Mouse (Mus musculus): ENCODE measurements around the gene Mdm4. TPM values are rescaled to one million over a fixed set of nuclear protein-coding genes. Genes with fewer than 3 reads are reported as not detected.

Gene Mdm4
- polyA plus RNA-seq, 1 experiment: 147 TPM

DNA sequence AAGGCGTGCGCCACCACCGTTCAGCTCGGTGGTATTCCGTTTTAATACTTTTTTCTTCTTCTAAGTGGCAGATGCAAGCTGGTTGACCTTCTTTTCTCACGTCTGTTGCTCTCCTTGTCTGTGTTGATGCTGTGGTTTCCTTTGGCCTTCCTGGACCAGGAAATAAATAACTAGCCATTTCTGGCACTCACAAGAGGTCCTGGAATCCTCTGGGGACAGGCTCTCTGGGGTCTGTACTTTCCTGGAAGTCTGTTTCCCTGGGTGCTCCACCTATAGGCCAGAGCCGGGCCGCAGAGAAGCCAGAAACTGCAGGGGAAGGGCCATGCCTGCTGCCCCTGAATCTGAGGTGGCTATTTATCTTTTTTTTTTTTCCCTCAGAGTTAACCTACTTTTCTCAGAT, 24.0 kb upstream of the Mdm4 start:
- Histone ChIP-seq H3K36me3 (ENCODE audit: control insufficient read depth, insufficient read depth, low read length) (no peaks in the 10 kb centered on the region), H3K27ac (ENCODE audit: control insufficient read depth, insufficient read depth, low read length) (no peak overlapping the region), H3K4me1 (replicated peaks; ENCODE audit: control insufficient read depth, insufficient read depth, low read length) (peaks cover 5% of the 10 kb centered on the region), H3K4me3 (ENCODE audit: control insufficient read depth, insufficient read depth, low read length) (no peak overlapping the region), H3K27me3 (ENCODE audit: control insufficient read depth, insufficient read depth, low read length) (no peaks in the 10 kb centered on the region)
- TF ChIP-seq POLR2A (IDR thresholded peaks at IDR 0.05; ENCODE audit: control insufficient read depth, extremely low read depth, insufficient read depth, low read length, poor library complexity): no peak
- no peak for TF ChIP-seq CTCF (IDR thresholded peaks at IDR 0.05; ENCODE audit: borderline replicate concordance, control insufficient read depth, extremely low read depth, insufficient read depth, low read length, poor library complexity)
- no peak for DNase-seq
- WGBS: 89% methylated on average over 8 of the region's 8 CpGs

DNA sequence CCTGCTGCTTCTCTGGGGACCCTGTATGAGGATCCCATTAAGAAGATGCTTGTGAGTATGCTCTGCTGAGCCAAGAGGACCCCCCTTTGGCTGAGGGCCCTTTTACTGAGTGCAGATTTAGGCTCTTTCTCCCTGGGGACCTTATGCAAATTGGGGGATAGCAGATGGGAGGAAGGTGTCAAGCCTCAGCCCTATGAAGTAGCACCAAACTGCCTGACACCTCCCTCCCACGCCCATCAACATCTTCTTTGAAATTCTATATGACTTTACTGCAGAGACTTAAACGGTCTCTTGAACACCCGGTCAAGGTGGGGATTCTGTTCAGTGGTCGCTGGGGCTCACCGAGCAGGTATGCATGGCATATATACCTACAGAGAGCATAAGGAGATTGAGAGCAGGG, 22.7 kb upstream of the Mdm4 start:
- Histone ChIP-seq H3K27ac (ENCODE audit: control insufficient read depth, insufficient read depth, low read length) (no peak overlapping the region), H3K36me3 (ENCODE audit: control insufficient read depth, insufficient read depth, low read length) (no peaks in the 10 kb centered on the region), H3K27me3 (ENCODE audit: control insufficient read depth, insufficient read depth, low read length) (no peaks in the 10 kb centered on the region), H3K4me1 (replicated peaks; ENCODE audit: control insufficient read depth, insufficient read depth, low read length) (peaks cover 5% of the 10 kb centered on the region), H3K4me3 (ENCODE audit: control insufficient read depth, insufficient read depth, low read length) (no peak overlapping the region)
- no peak for DNase-seq
- 94% methylated on average over 5 of the region's 5 CpGs for WGBS
- no peak for TF ChIP-seq CTCF (IDR thresholded peaks at IDR 0.05; ENCODE audit: borderline replicate concordance, control insufficient read depth, extremely low read depth, insufficient read depth, low read length, poor library complexity)
- TF ChIP-seq POLR2A (IDR thresholded peaks at IDR 0.05; ENCODE audit: control insufficient read depth, extremely low read depth, insufficient read depth, low read length, poor library complexity): no peak

DNA sequence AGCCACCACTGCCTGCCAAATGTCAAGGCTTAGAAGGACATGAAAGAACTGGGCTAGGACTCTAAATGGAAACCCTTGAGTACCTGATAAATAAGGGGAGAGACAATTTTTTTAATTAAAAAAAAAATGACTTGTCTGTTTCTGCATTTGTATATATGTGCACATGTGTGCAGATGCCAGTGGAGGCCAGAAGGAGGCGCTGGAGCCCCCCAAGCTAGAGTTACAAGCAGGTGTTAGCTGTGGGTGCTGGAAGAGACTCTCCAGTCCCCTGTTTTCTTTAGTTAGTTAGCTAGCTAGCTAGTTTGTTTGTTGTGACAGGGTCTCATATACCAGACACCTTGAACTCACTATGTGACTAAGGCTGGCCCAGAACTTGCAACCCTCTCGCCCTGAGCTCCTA, 21.5 kb upstream of the Mdm4 start:
- H3K4me1 ChIP-seq (replicated peaks; ENCODE audit: control insufficient read depth, insufficient read depth, low read length): peaks cover 7% of the 10 kb centered on the region

DNA sequence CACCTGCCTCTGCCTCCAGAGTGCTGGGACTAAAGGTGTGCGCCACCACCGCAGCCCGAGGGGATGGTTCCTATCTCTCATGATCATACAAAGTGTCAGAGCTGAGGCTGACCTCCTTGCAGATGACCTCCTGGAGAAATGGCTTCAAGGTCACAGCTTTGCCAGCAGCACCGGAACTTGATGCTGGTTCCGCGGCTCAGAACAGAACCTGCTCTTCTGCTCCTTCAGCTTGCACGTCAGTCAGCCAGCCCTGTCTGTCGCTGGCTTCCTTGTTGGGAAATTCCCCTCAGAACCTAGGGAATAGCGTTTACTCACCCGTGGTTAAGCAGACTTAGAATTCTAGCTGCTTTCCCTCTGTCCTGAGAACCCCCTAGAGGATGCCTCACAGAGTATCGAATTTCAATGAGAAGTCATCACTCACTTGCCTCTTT, 19.7 kb upstream of the Mdm4 start:
- no peaks in the 10 kb centered on the region for H3K36me3 ChIP-seq (ENCODE audit: control insufficient read depth, insufficient read depth, low read length)
- no peak for TF ChIP-seq POLR2A (IDR thresholded peaks at IDR 0.05; ENCODE audit: control insufficient read depth, extremely low read depth, insufficient read depth, low read length, poor library complexity)
- TF ChIP-seq CTCF (IDR thresholded peaks at IDR 0.05; ENCODE audit: borderline replicate concordance, control insufficient read depth, extremely low read depth, insufficient read depth, low read length, poor library complexity): no peak
- 87% methylated on average over 11 of the region's 11 CpGs for WGBS
- no peak for DNase-seq
- no peak overlapping the region for H3K27ac ChIP-seq (ENCODE audit: control insufficient read depth, insufficient read depth, low read length)
- no peaks in the 10 kb centered on the region for H3K27me3 ChIP-seq (ENCODE audit: control insufficient read depth, insufficient read depth, low read length)
- peaks cover 17% of the 10 kb centered on the region for H3K4me1 ChIP-seq (replicated peaks; ENCODE audit: control insufficient read depth, insufficient read depth, low read length)
- no peak overlapping the region for H3K4me3 ChIP-seq (ENCODE audit: control insufficient read depth, insufficient read depth, low read length)

More for the DNA sequence above, 21.5 kb upstream of the Mdm4 start:
- H3K27ac ChIP-seq (ENCODE audit: control insufficient read depth, insufficient read depth, low read length): no peak overlapping the region
- H3K27me3 ChIP-seq (ENCODE audit: control insufficient read depth, insufficient read depth, low read length): no peaks in the 10 kb centered on the region
- no peaks in the 10 kb centered on the region for H3K36me3 ChIP-seq (ENCODE audit: control insufficient read depth, insufficient read depth, low read length)
- WGBS: 95% methylated on average over 2 of the region's 2 CpGs
- H3K4me3 ChIP-seq (ENCODE audit: control insufficient read depth, insufficient read depth, low read length): no peak overlapping the region
- no peak for TF ChIP-seq POLR2A (IDR thresholded peaks at IDR 0.05; ENCODE audit: control insufficient read depth, extremely low read depth, insufficient read depth, low read length, poor library complexity)
- TF ChIP-seq CTCF (IDR thresholded peaks at IDR 0.05; ENCODE audit: borderline replicate concordance, control insufficient read depth, extremely low read depth, insufficient read depth, low read length, poor library complexity): no peak
- DNase-seq: no peak

DNA sequence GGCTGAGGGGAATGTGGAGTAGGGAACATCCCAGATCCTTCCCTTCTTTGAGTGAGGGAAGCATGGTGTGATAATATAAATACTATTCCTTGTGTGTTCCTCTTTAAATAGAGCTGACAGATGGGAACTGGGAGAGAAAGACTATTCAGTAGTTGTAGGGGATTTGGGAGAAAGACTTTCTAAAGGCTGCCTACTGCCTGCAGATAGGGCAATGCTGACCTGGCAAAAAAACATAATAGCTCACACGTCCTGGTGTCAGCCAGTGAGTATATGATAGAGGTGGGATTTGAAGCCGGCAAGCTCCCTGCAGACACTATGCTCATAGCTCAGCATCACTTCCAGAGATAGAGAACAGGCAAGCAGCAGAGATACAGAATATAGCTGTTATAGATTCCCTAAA, 18.3 kb upstream of the Mdm4 start:
- H3K36me3 ChIP-seq (ENCODE audit: control insufficient read depth, insufficient read depth, low read length): no peaks in the 10 kb centered on the region
- no peak for DNase-seq
- no peak overlapping the region for H3K4me3 ChIP-seq (ENCODE audit: control insufficient read depth, insufficient read depth, low read length)
- 96% methylated on average over 2 of the region's 2 CpGs for WGBS
- no peaks in the 10 kb centered on the region for H3K27me3 ChIP-seq (ENCODE audit: control insufficient read depth, insufficient read depth, low read length)
- peaks cover 20% of the 10 kb centered on the region for H3K4me1 ChIP-seq (replicated peaks; ENCODE audit: control insufficient read depth, insufficient read depth, low read length)
- no peak overlapping the region for H3K27ac ChIP-seq (ENCODE audit: control insufficient read depth, insufficient read depth, low read length)
- TF ChIP-seq CTCF (IDR thresholded peaks at IDR 0.05; ENCODE audit: borderline replicate concordance, control insufficient read depth, extremely low read depth, insufficient read depth, low read length, poor library complexity) (no peak), POLR2A (IDR thresholded peaks at IDR 0.05; ENCODE audit: control insufficient read depth, extremely low read depth, insufficient read depth, low read length, poor library complexity) (no peak)

DNA sequence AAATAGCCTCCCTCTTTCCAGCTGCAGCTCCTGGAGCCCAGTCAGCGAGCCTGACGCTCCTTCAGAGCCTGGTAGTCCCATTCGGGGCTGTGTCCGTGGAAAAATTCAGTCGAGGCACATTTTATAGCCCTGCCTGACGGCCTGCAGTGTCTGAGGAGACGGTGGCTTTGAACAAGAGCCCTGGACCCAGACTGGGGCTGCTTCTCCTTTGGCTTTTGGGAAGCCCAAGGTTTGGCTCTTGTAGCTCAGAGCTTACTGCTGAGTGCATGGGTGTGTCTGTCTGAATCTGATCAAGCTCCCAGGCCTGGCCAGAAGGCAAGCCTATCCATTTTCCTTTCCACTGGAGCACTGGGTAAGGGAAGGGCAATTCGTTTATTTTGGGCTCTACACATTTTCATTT, 17.2 kb upstream of the Mdm4 start:
- DNase-seq: no peak
- Histone ChIP-seq H3K27ac (ENCODE audit: control insufficient read depth, insufficient read depth, low read length) (no peak overlapping the region), H3K36me3 (ENCODE audit: control insufficient read depth, insufficient read depth, low read length) (no peaks in the 10 kb centered on the region), H3K4me3 (ENCODE audit: control insufficient read depth, insufficient read depth, low read length) (no peak overlapping the region), H3K4me1 (replicated peaks; ENCODE audit: control insufficient read depth, insufficient read depth, low read length) (peaks cover 20% of the 10 kb centered on the region), H3K27me3 (ENCODE audit: control insufficient read depth, insufficient read depth, low read length) (no peaks in the 10 kb centered on the region)
- 89% methylated on average over 8 of the region's 8 CpGs for WGBS
- TF ChIP-seq POLR2A (IDR thresholded peaks at IDR 0.05; ENCODE audit: control insufficient read depth, extremely low read depth, insufficient read depth, low read length, poor library complexity) (no peak), CTCF (IDR thresholded peaks at IDR 0.05; ENCODE audit: borderline replicate concordance, control insufficient read depth, extremely low read depth, insufficient read depth, low read length, poor library complexity) (no peak)

DNA sequence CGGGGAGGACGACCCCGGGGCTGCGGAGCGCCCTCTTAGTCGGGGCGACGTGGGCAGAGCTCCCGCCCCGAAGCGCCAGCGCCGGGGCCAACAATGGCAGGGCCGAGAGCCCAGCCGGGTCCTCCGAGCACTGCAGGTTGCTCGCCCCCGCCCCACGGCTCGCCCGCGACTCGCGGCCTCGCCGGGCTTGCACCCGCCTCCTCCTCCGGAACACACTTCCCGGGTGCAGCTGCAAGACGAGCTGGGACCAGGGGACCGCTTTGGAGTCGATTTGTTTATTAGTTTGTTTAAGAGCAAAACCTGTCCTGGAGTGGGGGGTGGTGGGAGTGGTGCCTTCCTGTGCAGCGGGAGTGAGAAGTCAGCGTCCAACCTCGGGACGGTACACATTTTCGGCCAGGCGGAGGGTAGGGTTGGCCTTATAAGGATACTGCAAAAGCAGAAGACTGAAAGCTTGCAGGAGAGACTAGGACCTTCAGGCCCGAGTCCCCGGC, 16.1 kb upstream of the Mdm4 start:
- Histone ChIP-seq H3K27ac (ENCODE audit: control insufficient read depth, insufficient read depth, low read length) (no peak overlapping the region), H3K36me3 (ENCODE audit: control insufficient read depth, insufficient read depth, low read length) (no peaks in the 10 kb centered on the region), H3K4me3 (ENCODE audit: control insufficient read depth, insufficient read depth, low read length) (peak overlapping the region; percentile 90), H3K4me1 (replicated peaks; ENCODE audit: control insufficient read depth, insufficient read depth, low read length) (peaks cover 20% of the 10 kb centered on the region), H3K27me3 (ENCODE audit: control insufficient read depth, insufficient read depth, low read length) (no peaks in the 10 kb centered on the region)
- peak; percentile 63 for DNase-seq
- under 1% methylated on average over 40 of the region's 40 CpGs for WGBS
- 0 out of 2 replicates have a peak, but pooled peaks have one; percentile 7 for TF ChIP-seq CTCF (IDR thresholded peaks at IDR 0.05; ENCODE audit: borderline replicate concordance, control insufficient read depth, extremely low read depth, insufficient read depth, low read length, poor library complexity)
- no peak for TF ChIP-seq POLR2A (IDR thresholded peaks at IDR 0.05; ENCODE audit: control insufficient read depth, extremely low read depth, insufficient read depth, low read length, poor library complexity)

All from thymus, adult 2 months (tissue).